Mouse (Mus musculus): ENCODE data around the gene Gm21865. TPM values are rescaled to one million over a fixed set of nuclear protein-coding genes. Genes with fewer than 3 reads are reported as not detected.

Gm21865 gene
- polyA plus RNA-seq (2015; fragmentation: Illumina TruSeq; extraction: RNeasy Lipid Tissue Mini Kit (QIAGEN cat#74804); ENCODE audit: insufficient read depth, low replicate concordance) = not detected

DNA sequence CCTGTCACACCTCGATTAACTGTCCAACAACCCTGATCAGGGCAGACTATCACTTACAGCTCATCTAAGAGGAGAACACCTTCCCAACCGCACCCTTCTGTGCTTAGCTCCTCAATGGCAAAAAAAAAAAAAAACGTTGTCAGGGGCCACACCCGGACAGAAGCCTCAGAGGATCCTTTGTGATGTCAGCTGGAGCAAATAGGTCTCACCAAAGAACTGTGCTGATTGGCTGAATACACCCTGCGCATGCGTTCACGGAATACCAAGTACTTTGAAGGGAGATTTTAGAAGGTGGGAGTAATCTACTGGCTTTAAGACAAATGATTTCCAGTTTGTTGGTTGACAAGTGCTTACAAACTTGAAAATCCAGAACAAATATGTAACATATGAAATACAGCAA, at the start of gene Gm21865:
TSS of gene Gm21865 (minus strand) at position 101 of the 400 bp plus-strand sequence.

Other genes with a start within 250 kb of the Gm21865 start
- not detected for gene Gm21882, start 64.6 kb upstream of the Gm21865 start, polyA plus RNA-seq (2015; fragmentation: Illumina TruSeq; extraction: RNeasy Lipid Tissue Mini Kit (QIAGEN cat#74804); ENCODE audit: insufficient read depth, low replicate concordance)

Data from spleen, adult 10 weeks (tissue).